Mouse (Mus musculus): ENCODE data around the gene Csf2rb.
"Not testable (repeated sequence)": the region's sequence is repeated elsewhere in the genome, so short reads cannot be mapped to it uniquely, and the experiment has no call there.

DNA sequence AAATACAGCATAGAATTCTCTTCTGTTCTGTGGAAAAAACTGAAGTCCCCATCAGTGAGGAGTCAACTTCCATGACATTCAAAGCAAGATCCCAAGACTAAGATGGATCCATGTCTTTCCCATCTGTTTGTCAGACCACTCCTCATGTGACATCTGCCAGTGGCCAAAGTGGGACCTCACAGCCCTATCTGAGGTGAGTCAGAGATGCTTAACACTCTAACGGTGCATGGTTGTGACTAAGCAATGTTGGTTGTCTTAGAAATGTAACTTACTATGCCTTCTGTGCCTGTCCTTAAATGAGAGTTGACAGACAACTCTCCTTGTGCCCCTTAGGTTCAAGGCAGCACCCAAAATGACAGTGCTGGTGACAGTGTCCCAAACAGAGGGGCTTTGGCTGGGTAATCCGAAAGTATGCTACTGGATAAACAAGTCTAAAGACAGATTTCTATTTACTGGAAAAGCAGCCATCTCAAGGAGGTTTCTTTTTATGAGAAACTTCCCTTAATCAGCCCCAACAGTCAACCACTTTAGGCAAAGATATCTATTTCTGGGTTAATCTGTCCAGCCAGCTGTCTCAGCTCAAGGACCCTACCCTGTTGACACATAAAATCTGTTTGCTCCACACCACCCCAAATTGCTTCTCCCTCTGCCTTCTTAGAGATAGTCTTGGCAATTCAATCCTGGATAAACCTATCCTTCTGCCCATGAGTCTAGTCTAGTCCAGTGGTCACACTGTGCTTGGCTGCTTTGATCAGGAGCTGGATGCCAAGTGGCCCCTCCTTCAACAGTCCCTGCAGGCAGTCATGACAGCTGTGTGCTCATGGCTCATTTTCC is 7.0 kb upstream of the Csf2rb start:
- not testable (repeated sequence) for TF ChIP-seq POLR2A (IDR thresholded peaks at IDR 0.05; ENCODE audit: borderline replicate concordance, control insufficient read depth, low read depth, low read length); CTCF (IDR thresholded peaks at IDR 0.05; ENCODE audit: control insufficient read depth, insufficient read depth, low read length)
